Mouse (Mus musculus) erythroblast, embryonic 14.5 days (primary cell): ENCODE results near the gene Usp9x. TPM values are rescaled to one million over a fixed set of nuclear protein-coding genes. Genes with fewer than 3 reads are reported as not detected.

ENCODE experiments used
- H3K27me3 ChIP-seq: 2 replicates; pipeline ENCODE4 v1.6.1; 2012; ENCODE audit warnings: inconsistent platforms; ENCODE audit not compliant: control insufficient read depth
- H3K36me3 ChIP-seq: 2 replicates; pipeline ENCODE4 v1.6.1; 2012; ENCODE audit warnings: mild to moderate bottlenecking, inconsistent platforms; ENCODE audit not compliant: control insufficient read depth
- H3K4me1 ChIP-seq: 2 replicates; pipeline ENCODE4 v1.6.1; 2012; ENCODE audit warnings: inconsistent platforms; ENCODE audit not compliant: control insufficient read depth
- H3K4me3 ChIP-seq: replicated peaks from 2 replicates; pipeline ENCODE3; 2012; ENCODE audit warnings: moderate library complexity, mild to moderate bottlenecking, inconsistent platforms
- H3K9me3 ChIP-seq: 2 replicates; pipeline ENCODE4 v1.6.1; 2012; ENCODE audit warnings: low read length, inconsistent platforms, mixed read lengths; ENCODE audit not compliant: control insufficient read depth
- GATA1 ChIP-seq: IDR thresholded peaks from 2 replicates; pipeline ENCODE4 v1.6.1; 2012; ENCODE audit warnings: low read length, inconsistent platforms, mixed read lengths
- TAL1 ChIP-seq: IDR thresholded peaks from 3 replicates; pipeline ENCODE4 v1.6.1; 2012; ENCODE audit warnings: low read length, inconsistent platforms, mixed read lengths
- polyA plus RNA-seq: library from polyadenylated mRNA; stranded (reverse); fragments of >175 nt; gene quantifications from 2 replicates; pipeline ENCODE4 v1.2.3, GENCODE M21; 2012

The Usp9x gene
- polyA plus RNA-seq, 1 experiment: 0.18 TPM

GRCm38 (mm10) chrX:13041630-13042129, 29.6 kb upstream of the Usp9x start:
- Histone ChIP-seq H3K36me3 (no peaks in the 10 kb centered on the region; the same call in 1 of the 2 replicates), H3K9me3 (no peaks in the 10 kb centered on the region), H3K27me3 (no peaks in the 10 kb centered on the region), H3K4me3 (peak overlapping the region; percentile 66), H3K4me1 (peaks cover 11% of the 10 kb centered on the region)
- TF ChIP-seq GATA1: no peak
- no peak for TF ChIP-seq TAL1

GRCm38 (mm10) chrX:13043780-13044179, 27.5 kb upstream of the Usp9x start:
- no peaks in the 10 kb centered on the region; the same call in 1 of the 2 replicates for H3K27me3 ChIP-seq
- no peaks in the 10 kb centered on the region; the same call in 1 of the 2 replicates for H3K36me3 ChIP-seq
- H3K4me1 ChIP-seq: peaks cover 18% of the 10 kb centered on the region
- TF ChIP-seq GATA1 (no peak), TAL1 (no peak)
- H3K9me3 ChIP-seq: no peaks in the 10 kb centered on the region
- no peak overlapping the region for H3K4me3 ChIP-seq

GRCm38 (mm10) chrX:13044666-13045065, 26.6 kb upstream of the Usp9x start:
- Histone ChIP-seq H3K4me1 (peaks cover 18% of the 10 kb centered on the region), H3K4me3 (no peak overlapping the region), H3K27me3 (no peaks in the 10 kb centered on the region; the same call in 1 of the 2 replicates), H3K36me3 (no peaks in the 10 kb centered on the region; the same call in 1 of the 2 replicates), H3K9me3 (no peaks in the 10 kb centered on the region)
- no peak for TF ChIP-seq TAL1

- Histone ChIP-seq H3K27me3 (no peaks in the 10 kb centered on the region; the same call in 1 of the 2 replicates), H3K4me1 (peaks cover 13% of the 10 kb centered on the region), H3K9me3 (no peaks in the 10 kb centered on the region), H3K4me3 (no peak overlapping the region), H3K36me3 (no peaks in the 10 kb centered on the region; the same call in 1 of the 2 replicates)
- TF ChIP-seq GATA1: no peak
Observed at GRCm38 (mm10) chrX:13046893-13047435, 24.3 kb upstream of the Usp9x start.

- Histone ChIP-seq H3K36me3 (no peaks in the 10 kb centered on the region; the same call in 1 of the 2 replicates), H3K27me3 (no peaks in the 10 kb centered on the region; the same call in 1 of the 2 replicates), H3K4me1 (peaks cover 13% of the 10 kb centered on the region), H3K9me3 (no peaks in the 10 kb centered on the region), H3K4me3 (no peak overlapping the region)
- TF ChIP-seq GATA1 (no peak), TAL1 (no peak)
Observed at GRCm38 (mm10) chrX:13047631-13048345, 23.5 kb upstream of the Usp9x start.

- Histone ChIP-seq H3K9me3 (no peaks in the 10 kb centered on the region), H3K4me1 (peaks cover 35% of the 10 kb centered on the region), H3K4me3 (peak overlapping the region; percentile 26), H3K27me3 (no peaks in the 10 kb centered on the region), H3K36me3 (no peaks in the 10 kb centered on the region)
- TF ChIP-seq GATA1 (peak; percentile 72), TAL1 (no peak)
Observed at GRCm38 (mm10) chrX:13054612-13055011, 16.7 kb upstream of the Usp9x start.

GRCm38 (mm10) chrX:13061961-13062360, 9.3 kb upstream of the Usp9x start:
- TF ChIP-seq TAL1: no peak
- H3K36me3 ChIP-seq: no peaks in the 10 kb centered on the region
- H3K9me3 ChIP-seq: no peaks in the 10 kb centered on the region
- peaks cover 13% of the 10 kb centered on the region for H3K4me1 ChIP-seq
- H3K4me3 ChIP-seq: no peak overlapping the region
- no peaks in the 10 kb centered on the region for H3K27me3 ChIP-seq

- Histone ChIP-seq H3K4me1 (peaks cover 13% of the 10 kb centered on the region), H3K4me3 (no peak overlapping the region), H3K36me3 (no peaks in the 10 kb centered on the region), H3K9me3 (no peaks in the 10 kb centered on the region), H3K27me3 (no peaks in the 10 kb centered on the region)
- no peak for TF ChIP-seq TAL1
- no peak for TF ChIP-seq GATA1
Observed at GRCm38 (mm10) chrX:13064273-13064925, 6.9 kb upstream of the Usp9x start.

- Histone ChIP-seq H3K9me3 (peaks cover 15% of the 10 kb centered on the region), H3K27me3 (peaks cover 11% of the 10 kb centered on the region), H3K36me3 (peaks cover 6% of the 10 kb centered on the region), H3K4me3 (peak overlapping the region; percentile 77), H3K4me1 (peaks cover 15% of the 10 kb centered on the region)
- no peak for TF ChIP-seq TAL1
- no peak for TF ChIP-seq GATA1
Observed at GRCm38 (mm10) chrX:13070206-13070572, 1.1 kb upstream of the Usp9x start.
